Mouse (Mus musculus) liver, embryonic 14.5 days (tissue): ENCODE measurements around the gene Nhlrc4.

Experiments
- CTCF ChIP-seq: IDR thresholded peaks from 2 replicates; pipeline ENCODE4 v1.5.1; 2016; ENCODE audit warnings: antibody characterized with exemption, low read depth, control low read depth
- EP300 ChIP-seq: IDR thresholded peaks from 2 replicates; pipeline ENCODE4 v1.6.1; 2016; ENCODE audit warnings: antibody characterized with exemption, low read depth

DNA sequence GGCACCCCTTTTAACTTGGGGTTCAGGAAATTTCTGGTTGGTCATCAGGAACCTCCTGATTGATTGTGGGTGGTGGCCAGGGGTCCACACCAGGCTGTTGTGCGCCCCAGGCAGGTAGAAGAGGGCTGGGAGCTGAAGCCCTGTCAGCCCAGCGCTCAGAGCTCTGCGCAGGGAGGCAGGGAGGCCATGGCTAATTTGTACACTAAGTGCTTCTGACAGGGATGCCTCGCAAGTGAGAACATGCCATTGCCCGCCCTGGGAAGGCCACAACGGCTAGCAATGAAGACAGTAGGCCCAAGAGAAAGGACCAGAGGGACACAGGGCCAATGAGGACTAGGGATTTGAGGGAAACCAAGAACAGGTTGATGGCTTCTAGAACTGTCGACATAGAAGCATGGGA, 11.9 kb upstream of the Nhlrc4 start:
- no peak for TF ChIP-seq CTCF
- no peak for TF ChIP-seq EP300
